Mouse (Mus musculus): Measurements from ENCODE around the gene Etnk2. TPM values are rescaled to one million over a fixed set of nuclear protein-coding genes. Genes with fewer than 3 reads are reported as not detected.

Gene Etnk2
- polyA plus RNA-seq, 1 experiment: 5.4 TPM

- Histone ChIP-seq H3K36me3 (ENCODE audit: control insufficient read depth, insufficient read depth, low read length) (no peaks in the 10 kb centered on the region), H3K4me3 (ENCODE audit: insufficient read depth, low read depth, low read length) (no peak overlapping the region), H3K4me1 (ENCODE audit: control insufficient read depth, insufficient read depth, low read length) (no peaks in the 10 kb centered on the region; the same call in 1 of the 2 replicates), H3K27me3 (replicated peaks; ENCODE audit: control insufficient read depth, insufficient read depth, low read length) (no peaks in the 10 kb centered on the region), H3K27ac (ENCODE audit: insufficient read depth, low read depth, low read length) (no peak overlapping the region)
- DNase-seq: no peak
- no peak for TF ChIP-seq CTCF (conservative IDR thresholded peaks at IDR 0.05; ENCODE audit: insufficient read depth, insufficient read length, low read depth, low read length)
- no peak for TF ChIP-seq POLR2A (IDR thresholded peaks at IDR 0.05; ENCODE audit: low read depth, low read length)
- 51% methylated on average over 9 of the region's 9 CpGs for WGBS
Measured at GRCm38 (mm10) chr1:133351762-133352161, 11.6 kb upstream of the Etnk2 start.

GRCm38 (mm10) chr1:133353371-133353809 is 10.0 kb upstream of the Etnk2 start:
- peak; percentile 100 for TF ChIP-seq CTCF (conservative IDR thresholded peaks at IDR 0.05; ENCODE audit: insufficient read depth, insufficient read length, low read depth, low read length)
- no peak for TF ChIP-seq POLR2A (IDR thresholded peaks at IDR 0.05; ENCODE audit: low read depth, low read length)
- Histone ChIP-seq H3K4me3 (ENCODE audit: insufficient read depth, low read depth, low read length) (no peak overlapping the region), H3K4me1 (ENCODE audit: control insufficient read depth, insufficient read depth, low read length) (no peaks in the 10 kb centered on the region), H3K27ac (ENCODE audit: insufficient read depth, low read depth, low read length) (no peak overlapping the region), H3K27me3 (replicated peaks; ENCODE audit: control insufficient read depth, insufficient read depth, low read length) (no peaks in the 10 kb centered on the region), H3K36me3 (ENCODE audit: control insufficient read depth, insufficient read depth, low read length) (no peaks in the 10 kb centered on the region)
- peak; percentile 84 for DNase-seq
- WGBS: 39% methylated on average over 12 of the region's 12 CpGs

GRCm38 (mm10) chr1:133355469-133355868 is 7.9 kb upstream of the Etnk2 start:
- no peak for TF ChIP-seq CTCF (conservative IDR thresholded peaks at IDR 0.05; ENCODE audit: insufficient read depth, insufficient read length, low read depth, low read length)
- TF ChIP-seq POLR2A (IDR thresholded peaks at IDR 0.05; ENCODE audit: low read depth, low read length): no peak
- H3K36me3 ChIP-seq (ENCODE audit: control insufficient read depth, insufficient read depth, low read length): no peaks in the 10 kb centered on the region
- no peak for DNase-seq
- no peak overlapping the region for H3K4me3 ChIP-seq (ENCODE audit: insufficient read depth, low read depth, low read length)
- H3K4me1 ChIP-seq (ENCODE audit: control insufficient read depth, insufficient read depth, low read length): no peaks in the 10 kb centered on the region
- no peaks in the 10 kb centered on the region for H3K27me3 ChIP-seq (replicated peaks; ENCODE audit: control insufficient read depth, insufficient read depth, low read length)
- H3K27ac ChIP-seq (ENCODE audit: insufficient read depth, low read depth, low read length): no peak overlapping the region
- WGBS: 74% methylated on average over 5 of the region's 5 CpGs

GRCm38 (mm10) chr1:133355912-133356311 is 7.5 kb upstream of the Etnk2 start:
- WGBS: 69% methylated on average over 15 of the region's 15 CpGs

GRCm38 (mm10) chr1:133356330-133356729 is 7.0 kb upstream of the Etnk2 start:
- Histone ChIP-seq H3K27me3 (replicated peaks; ENCODE audit: control insufficient read depth, insufficient read depth, low read length) (no peaks in the 10 kb centered on the region), H3K36me3 (ENCODE audit: control insufficient read depth, insufficient read depth, low read length) (no peaks in the 10 kb centered on the region), H3K4me3 (ENCODE audit: insufficient read depth, low read depth, low read length) (no peak overlapping the region), H3K4me1 (ENCODE audit: control insufficient read depth, insufficient read depth, low read length) (no peaks in the 10 kb centered on the region), H3K27ac (ENCODE audit: insufficient read depth, low read depth, low read length) (no peak overlapping the region)
- DNase-seq: no peak
- no peak for TF ChIP-seq CTCF (conservative IDR thresholded peaks at IDR 0.05; ENCODE audit: insufficient read depth, insufficient read length, low read depth, low read length)
- no peak for TF ChIP-seq POLR2A (IDR thresholded peaks at IDR 0.05; ENCODE audit: low read depth, low read length)
- WGBS: 58% methylated on average over 8 of the region's 8 CpGs

More at GRCm38 (mm10) chr1:133355912-133356311, 7.5 kb upstream of the Etnk2 start:
- Histone ChIP-seq H3K27ac (ENCODE audit: insufficient read depth, low read depth, low read length) (no peak overlapping the region), H3K4me1 (ENCODE audit: control insufficient read depth, insufficient read depth, low read length) (no peaks in the 10 kb centered on the region), H3K27me3 (replicated peaks; ENCODE audit: control insufficient read depth, insufficient read depth, low read length) (no peaks in the 10 kb centered on the region), H3K4me3 (ENCODE audit: insufficient read depth, low read depth, low read length) (no peak overlapping the region), H3K36me3 (ENCODE audit: control insufficient read depth, insufficient read depth, low read length) (no peaks in the 10 kb centered on the region)
- DNase-seq: no peak
- TF ChIP-seq CTCF (conservative IDR thresholded peaks at IDR 0.05; ENCODE audit: insufficient read depth, insufficient read length, low read depth, low read length) (no peak), POLR2A (IDR thresholded peaks at IDR 0.05; ENCODE audit: low read depth, low read length) (no peak)

GRCm38 (mm10) chr1:133361006-133361405 is 2.4 kb upstream of the Etnk2 start:
- peak; percentile 46 for DNase-seq
- no peak overlapping the region for H3K27ac ChIP-seq (ENCODE audit: insufficient read depth, low read depth, low read length)
- no peaks in the 10 kb centered on the region for H3K27me3 ChIP-seq (replicated peaks; ENCODE audit: control insufficient read depth, insufficient read depth, low read length)
- H3K4me1 ChIP-seq (ENCODE audit: control insufficient read depth, insufficient read depth, low read length): 0 out of 2 replicates have a peak, but pooled peaks cover 2% of the 10 kb centered on the region
- peak; percentile 50 for TF ChIP-seq CTCF (conservative IDR thresholded peaks at IDR 0.05; ENCODE audit: insufficient read depth, insufficient read length, low read depth, low read length)
- TF ChIP-seq POLR2A (IDR thresholded peaks at IDR 0.05; ENCODE audit: low read depth, low read length): no peak
- no peak overlapping the region for H3K4me3 ChIP-seq (ENCODE audit: insufficient read depth, low read depth, low read length)
- WGBS: 72% methylated on average over 6 of the region's 6 CpGs
- no peaks in the 10 kb centered on the region for H3K36me3 ChIP-seq (ENCODE audit: control insufficient read depth, insufficient read depth, low read length)

- WGBS: 96% methylated on average over 5 of the region's 5 CpGs
- Histone ChIP-seq H3K4me3 (ENCODE audit: insufficient read depth, low read depth, low read length) (no peak overlapping the region), H3K36me3 (ENCODE audit: control insufficient read depth, insufficient read depth, low read length) (no peaks in the 10 kb centered on the region), H3K27ac (ENCODE audit: insufficient read depth, low read depth, low read length) (no peak overlapping the region), H3K4me1 (ENCODE audit: control insufficient read depth, insufficient read depth, low read length) (0 out of 2 replicates have a peak, but pooled peaks cover 2% of the 10 kb centered on the region), H3K27me3 (replicated peaks; ENCODE audit: control insufficient read depth, insufficient read depth, low read length) (no peaks in the 10 kb centered on the region)
- TF ChIP-seq CTCF (conservative IDR thresholded peaks at IDR 0.05; ENCODE audit: insufficient read depth, insufficient read length, low read depth, low read length): no peak
- no peak for TF ChIP-seq POLR2A (IDR thresholded peaks at IDR 0.05; ENCODE audit: low read depth, low read length)
- no peak for DNase-seq
Measured at GRCm38 (mm10) chr1:133362103-133362502, 1.3 kb upstream of the Etnk2 start.

Data from kidney, adult 2 months (tissue).